Mouse (Mus musculus) regulatory T cell (primary cell): ENCODE data around the gene Pde4c.

Source experiments
- in situ Hi-C: fragments of 300-600 bp; cut with MboI, MseI; formaldehyde crosslinking; loops from one replicate; pipeline ENCODE4 v1.15.1; 2025; ENCODE audit warnings: high pct_unique_total_duplicates

Pde4c gene

DNA sequence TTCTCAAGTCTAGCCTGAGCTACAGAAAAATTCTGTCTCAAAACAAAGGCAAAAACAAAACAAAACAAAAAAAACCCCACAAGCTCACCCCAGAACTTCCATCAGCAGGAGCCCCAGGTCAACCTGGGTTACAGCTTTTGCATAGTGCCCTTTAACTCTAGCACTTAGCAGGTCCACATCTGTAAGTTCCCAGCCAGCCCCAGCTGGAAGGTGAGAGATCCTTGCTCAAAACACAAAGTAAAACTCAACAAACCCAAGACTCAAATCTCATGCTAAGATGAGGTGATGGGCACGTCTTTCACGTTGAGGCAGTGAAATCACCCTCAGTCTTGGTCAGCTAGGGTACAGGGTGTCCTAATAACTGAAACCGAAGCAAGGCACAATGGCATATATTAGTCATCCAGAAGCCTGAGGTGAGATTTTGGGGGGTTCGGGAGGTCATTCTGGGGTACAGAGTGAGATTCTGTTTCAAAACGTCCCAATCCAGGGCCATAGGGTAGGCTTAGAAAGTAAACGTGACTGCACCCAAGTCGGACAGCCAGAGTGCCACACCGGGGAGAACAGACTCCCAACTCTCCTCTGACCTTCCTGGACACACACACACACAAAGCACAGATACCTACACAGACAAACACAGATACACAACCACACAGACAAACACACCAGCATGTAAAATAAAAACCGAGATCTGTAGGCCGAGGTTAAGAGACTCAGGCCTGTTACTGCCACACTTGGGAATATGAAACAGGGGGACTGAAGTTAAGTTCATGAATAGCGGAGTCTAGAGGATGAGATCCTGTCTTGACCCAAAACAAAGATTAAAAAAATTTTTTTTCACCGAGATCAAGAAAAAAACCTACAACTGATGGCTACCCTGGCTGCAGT is 25.9 kb upstream of the Pde4c start:
- in situ Hi-C loops = no loop called here

GRCm38 (mm10) chr8:70698310-70699109 is 25.0 kb upstream of the Pde4c start, which contains the start of gene Jund:
TSS of gene Jund (plus strand) at chr8:70698949.
- in situ Hi-C loops = no loop called here

DNA sequence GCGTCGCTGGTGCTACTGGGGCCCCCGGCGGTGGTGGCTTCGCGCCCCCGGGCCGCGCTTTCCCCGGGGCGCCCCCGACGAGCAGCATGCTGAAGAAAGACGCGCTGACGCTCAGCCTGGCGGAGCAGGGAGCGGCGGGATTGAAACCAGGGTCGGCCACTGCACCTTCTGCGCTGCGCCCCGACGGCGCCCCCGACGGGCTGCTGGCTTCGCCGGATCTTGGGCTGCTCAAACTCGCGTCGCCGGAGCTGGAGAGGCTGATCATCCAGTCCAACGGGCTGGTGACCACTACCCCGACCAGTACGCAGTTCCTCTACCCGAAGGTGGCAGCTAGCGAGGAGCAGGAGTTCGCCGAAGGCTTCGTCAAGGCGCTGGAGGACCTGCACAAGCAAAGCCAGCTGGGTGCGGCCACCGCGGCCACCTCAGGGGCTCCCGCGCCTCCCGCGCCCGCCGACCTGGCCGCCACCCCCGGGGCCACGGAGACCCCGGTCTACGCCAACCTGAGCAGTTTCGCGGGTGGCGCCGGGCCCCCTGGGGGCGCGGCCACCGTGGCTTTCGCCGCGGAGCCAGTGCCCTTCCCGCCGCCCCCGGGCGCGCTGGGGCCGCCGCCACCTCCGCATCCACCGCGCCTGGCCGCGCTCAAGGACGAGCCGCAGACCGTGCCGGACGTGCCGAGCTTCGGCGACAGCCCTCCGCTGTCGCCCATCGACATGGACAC is 24.2 kb upstream of the Pde4c start:
- in situ Hi-C loops = no loop called here

- in situ Hi-C loops = no loop called here
These were observed 23.5 kb upstream of the Pde4c start for GRCm38 (mm10) chr8:70699834-70700554.

- in situ Hi-C loops = no loop called here
These were observed 23.0 kb upstream of the Pde4c start for GRCm38 (mm10) chr8:70700555-70700922.

- in situ Hi-C loops = no loop called here
These were observed 22.2 kb upstream of the Pde4c start for GRCm38 (mm10) chr8:70701048-70701981.

GRCm38 (mm10) chr8:70701982-70702841 is 21.3 kb upstream of the Pde4c start:
- in situ Hi-C loops = no loop called here

DNA sequence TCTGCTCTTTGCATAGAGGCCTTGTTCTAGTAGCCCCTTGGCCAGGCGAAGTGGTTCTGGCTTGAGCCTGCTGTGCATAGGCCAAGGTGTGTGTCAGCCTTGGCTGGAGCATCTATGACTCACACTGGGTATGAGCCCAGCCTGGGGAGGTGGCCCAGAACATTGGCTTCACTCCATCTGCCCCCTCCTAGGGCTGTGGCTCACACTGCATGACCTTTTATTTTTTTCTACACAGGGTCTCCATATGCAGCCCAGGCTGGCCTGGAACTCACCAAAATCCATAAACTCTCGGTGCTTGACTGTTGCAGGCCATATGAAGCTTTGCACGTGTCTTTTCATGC is 20.7 kb upstream of the Pde4c start:
- in situ Hi-C loops = no loop called here

DNA sequence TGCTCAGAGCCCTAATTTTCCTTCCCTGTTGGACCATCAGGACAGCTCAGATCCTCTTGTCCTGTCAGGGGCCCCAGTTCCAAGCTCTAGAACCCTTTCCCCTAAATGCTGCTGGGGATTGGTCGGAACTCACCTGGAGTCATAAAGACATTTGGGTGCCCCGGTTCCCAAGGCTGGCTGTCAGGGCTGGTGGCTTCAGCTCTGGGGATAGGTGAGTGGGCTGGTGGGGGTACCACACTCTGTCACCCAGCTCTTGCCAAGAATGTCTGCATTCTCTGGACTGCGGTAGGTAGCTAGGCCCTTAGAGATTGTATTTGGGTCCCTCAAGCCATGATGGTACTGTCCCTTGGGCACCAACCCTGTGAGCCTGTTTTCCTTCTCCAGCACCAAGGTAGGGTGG is 20.2 kb upstream of the Pde4c start, which contains the start of gene Iqcn:
Gene Iqcn (plus strand): TSS at position 171 of the 400 bp plus-strand sequence.
- in situ Hi-C loops = no loop called here

DNA sequence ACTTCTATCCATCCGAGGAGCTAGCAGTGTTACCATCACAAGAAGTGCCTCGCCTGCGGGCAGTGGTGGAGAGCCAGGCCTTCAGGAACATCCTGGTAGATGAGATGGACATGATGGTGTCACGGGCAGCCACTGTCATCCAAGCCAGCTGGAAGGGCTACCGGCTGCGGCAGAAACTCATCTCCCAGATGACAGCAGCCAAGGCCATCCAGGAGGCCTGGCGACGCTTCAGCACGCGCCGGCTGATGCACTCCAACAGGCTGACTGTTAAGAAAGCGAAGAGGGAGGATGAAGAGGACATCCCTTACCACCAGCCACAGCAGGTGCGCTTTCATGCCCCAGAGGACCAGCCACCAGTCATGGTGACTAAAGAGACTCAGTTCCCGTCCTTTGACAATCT is 15.2 kb upstream of the Pde4c start:
- in situ Hi-C loops = no loop called here

DNA sequence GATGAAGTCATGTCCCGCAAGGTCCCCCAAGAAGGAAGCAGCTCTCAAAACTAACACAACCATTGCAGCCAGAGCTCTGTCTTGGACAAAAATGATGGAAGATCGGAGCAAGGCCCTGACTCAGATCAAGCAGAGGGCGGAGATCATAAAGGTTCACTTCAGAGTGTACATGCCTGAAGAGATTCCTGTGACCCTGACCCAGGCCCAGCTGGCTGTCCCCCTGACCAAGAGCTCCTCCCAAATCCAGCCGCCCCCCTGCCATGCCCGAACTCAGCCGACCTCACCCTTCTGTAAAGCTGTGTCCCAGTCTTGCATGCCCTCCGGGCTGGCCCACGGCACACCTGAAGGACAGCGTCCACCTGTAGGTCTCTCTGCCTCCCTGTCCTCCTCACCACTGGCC is 13.7 kb upstream of the Pde4c start:
- in situ Hi-C loops = loop anchor here (5.0 kb wide), 3 partner anchors 38 to 118 kb away; no protein-coding TSS in a partner anchor

DNA sequence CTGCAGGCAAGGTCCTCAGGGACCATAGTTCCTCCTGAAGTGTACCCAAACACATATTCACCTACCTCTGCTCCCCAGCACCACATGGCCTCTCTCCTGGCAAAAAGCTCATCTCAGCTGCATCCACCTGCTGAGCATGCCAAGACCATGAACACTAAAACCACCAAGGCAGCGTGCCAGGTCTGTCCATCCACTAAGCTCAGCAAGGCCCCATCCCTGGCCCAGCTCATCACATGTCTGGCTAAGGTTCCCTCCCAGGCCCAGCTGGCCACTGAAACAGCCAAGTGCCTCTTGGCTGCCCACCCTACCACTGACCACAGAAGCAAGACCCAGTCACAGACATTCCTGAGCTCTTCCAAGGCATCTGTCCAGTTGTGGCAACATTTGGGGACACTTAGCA is 13.2 kb upstream of the Pde4c start:
- in situ Hi-C loops = loop anchor here (5.0 kb wide), 3 partner anchors 37 to 117 kb away; no protein-coding TSS in a partner anchor

GRCm38 (mm10) chr8:70711041-70711440 is 12.5 kb upstream of the Pde4c start:
- in situ Hi-C loops = loop anchor here (5.0 kb wide), 3 partner anchors 36 to 116 kb away; no protein-coding TSS in a partner anchor

- in situ Hi-C loops = loop anchor here (5.0 kb wide), 3 partner anchors 33 to 113 kb away; no protein-coding TSS in a partner anchor
These were observed 9.5 kb upstream of the Pde4c start for GRCm38 (mm10) chr8:70713991-70714390.

DNA sequence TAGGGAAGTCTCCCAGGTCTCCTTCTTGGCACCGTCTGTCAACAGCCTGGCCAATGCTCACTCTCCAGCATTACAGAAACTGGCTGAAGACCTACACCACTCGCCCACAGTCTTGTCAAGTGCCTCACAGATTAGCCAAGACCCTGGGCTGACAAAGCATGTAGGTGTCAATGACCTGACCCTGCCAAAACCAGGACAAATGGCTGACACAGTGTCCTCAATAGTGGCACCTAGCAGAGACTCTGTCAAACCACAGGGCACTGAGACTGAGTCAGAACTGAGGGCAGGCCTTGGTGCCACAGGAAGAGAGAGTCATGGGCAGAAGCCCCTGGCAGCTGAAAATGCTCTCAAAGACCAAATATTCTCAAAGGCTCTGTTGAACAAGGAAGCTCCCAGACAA is 8.4 kb upstream of the Pde4c start:
- in situ Hi-C loops = no loop called here

DNA sequence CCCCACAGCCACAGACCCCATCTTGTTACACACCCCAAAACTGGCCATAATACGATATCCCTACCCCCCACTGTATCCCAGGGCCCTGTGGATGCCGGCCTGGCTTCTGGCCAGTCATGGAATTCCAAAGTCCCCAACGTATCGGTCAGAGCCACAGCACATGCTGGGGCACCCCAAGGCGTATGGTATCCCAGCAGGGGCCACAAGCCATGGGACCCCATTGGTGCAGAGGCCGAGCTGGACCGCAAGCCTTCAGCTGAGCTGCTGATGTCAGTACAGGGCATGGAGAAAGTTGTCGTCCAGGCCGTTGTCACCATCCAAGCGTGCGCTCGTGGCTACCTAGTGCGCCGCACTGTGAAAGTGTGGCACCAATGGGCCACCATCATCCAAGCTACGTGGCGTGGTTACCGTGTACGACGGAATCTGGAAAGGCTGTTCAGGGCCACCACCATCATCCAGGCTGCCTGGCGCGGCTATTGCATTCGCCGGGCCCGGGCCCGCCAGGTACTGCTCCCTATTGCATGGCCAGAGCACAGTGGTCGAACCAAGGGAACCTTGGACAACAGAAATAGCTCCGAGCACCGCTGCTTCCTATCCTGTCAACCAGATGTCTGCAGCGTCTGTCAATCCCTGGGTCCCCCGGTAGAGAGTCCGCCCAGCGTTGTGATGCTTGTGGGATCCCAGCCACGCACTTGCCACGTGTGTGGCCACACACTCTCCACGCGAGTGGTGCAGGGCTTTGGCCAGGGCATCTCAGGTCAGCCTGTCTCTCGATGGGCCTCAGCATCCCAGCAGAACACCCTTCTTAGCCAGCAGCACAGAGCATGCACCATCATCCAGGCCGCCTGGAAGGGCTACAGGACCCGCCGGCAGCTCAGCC is 6.8 kb upstream of the Pde4c start:
- in situ Hi-C loops = no loop called here

- in situ Hi-C loops = no loop called here
These were observed 5.2 kb upstream of the Pde4c start, which contains the start of gene Gm3336 for GRCm38 (mm10) chr8:70718297-70718696. TSS of gene Gm3336 (plus strand) at chr8:70718543.

DNA sequence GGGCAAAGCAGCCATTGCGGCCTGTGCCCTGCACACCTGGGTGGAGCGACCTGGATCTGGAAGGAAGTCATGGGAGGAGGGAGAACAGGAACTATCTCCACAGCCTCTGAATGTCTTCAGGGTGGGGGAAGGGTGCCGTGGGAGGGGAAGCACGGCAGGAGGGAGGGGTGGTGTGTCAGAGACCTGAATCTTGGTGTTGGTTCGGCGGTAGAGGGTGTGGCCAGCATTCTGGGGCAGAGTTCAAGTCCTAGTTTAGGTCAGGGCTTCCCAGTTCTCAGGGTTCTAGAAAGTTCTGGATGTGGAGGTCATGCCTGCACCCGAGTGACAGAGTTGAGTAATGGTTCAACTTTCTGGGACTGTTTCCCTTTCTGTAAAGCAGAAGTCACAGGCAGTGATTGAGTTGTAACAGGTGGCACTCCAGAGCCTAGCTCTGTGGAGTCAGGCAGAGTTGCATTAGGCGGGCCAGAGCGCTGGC is 3.7 kb upstream of the Pde4c start:
- in situ Hi-C loops = no loop called here
